8 mouse cellular contexts compared by ENCODE assay signal in the genomic region with DNA sequence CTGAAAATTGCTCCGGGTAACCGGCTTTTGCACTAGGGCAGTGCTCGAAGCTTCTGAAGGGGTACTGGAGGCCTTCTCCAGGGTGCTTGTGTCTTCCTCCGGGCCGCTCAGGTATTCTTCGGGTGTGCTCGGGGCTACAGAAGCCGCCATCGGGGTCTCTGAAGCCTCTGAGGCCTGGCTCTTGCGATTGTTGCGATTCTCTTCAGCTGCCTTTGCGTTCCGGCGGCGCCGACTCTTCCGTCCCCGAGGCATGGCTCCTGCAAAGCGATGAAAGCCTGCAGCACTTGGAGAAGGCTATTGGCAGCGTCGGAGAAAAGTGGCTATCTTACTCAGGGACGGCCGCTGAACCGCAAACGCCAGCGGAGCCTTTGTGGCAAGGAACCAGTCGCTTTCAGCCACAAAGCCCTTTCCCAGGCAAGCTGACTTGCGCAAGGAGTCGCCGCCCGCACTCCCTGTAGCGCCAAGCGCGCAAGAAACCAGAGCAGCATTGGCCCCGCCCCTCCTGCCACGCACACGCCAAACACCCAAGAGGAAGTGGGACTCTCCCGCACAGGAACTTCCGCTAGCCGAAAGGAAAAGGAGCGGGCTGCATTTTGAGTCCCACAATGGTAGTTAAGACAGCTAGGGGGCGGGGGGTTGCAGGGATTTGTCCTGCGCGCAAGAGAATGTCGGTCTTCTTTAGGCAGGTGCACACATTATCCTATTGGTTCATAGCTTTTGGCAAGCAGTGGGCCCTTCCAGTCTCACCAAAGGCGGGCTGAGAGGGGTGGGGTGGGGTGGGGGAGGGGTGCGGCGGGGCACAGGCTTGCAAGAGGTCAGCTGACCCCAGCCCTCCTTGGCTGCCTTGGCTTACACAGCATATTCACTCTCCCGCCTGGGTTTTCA. TPM values are rescaled to one million over a fixed set of nuclear protein-coding genes. Genes with fewer than 3 reads are reported as not detected.
DNase-seq lines count a peak whose midpoint lies in the region; ATAC-seq and TF ChIP-seq lines count a peak whose summit lies in the region.

Mageh1 (minus strand) TSS at position 489 of the 885 bp plus-strand sequence.

- intact Hi-C loops in heart, postnatal 36 days (cut with DNase I): no loop called here

- no peak within 1 kb of the TSS; the same call in 1 of the 2 replicates for H3K27ac ChIP-seq in liver, embryonic 16.5 days (ENCODE audit: low read length)
- peak within 1 kb of the TSS; percentile 89 for H3K27ac ChIP-seq in neural tube, embryonic 15.5 days (replicated peaks)

- peak within 1 kb of the TSS; percentile 86 for H3K4me3 ChIP-seq in E14TG2a.4 (replicated peaks; ENCODE audit: low read length)
- peak within 1 kb of the TSS; percentile 37 for H3K4me3 ChIP-seq in liver, embryonic 16.5 days (ENCODE audit: low read depth, low read length)
- H3K4me3 ChIP-seq in neural tube, embryonic 15.5 days (replicated peaks): peak within 1 kb of the TSS; percentile 54

- DNase-seq in cerebellum, adult 18-20 months: peak; percentile 86 to 87
- peak; percentile 80 for DNase-seq in forelimb bud, embryonic 11.5 days (ENCODE audit: low read depth, low spot score)
- peak; percentile 66 to 67 for DNase-seq in heart, postnatal 36 days
- DNase-seq in layer of hippocampus, adult 11-12 months (ENCODE audit: low spot score): peak; percentile 83
- peak; percentile 7 for DNase-seq in thymus, postnatal 0 days (ENCODE audit: low spot score)

- TF ChIP-seq CTCF in E14TG2a.4 (conservative IDR thresholded peaks at IDR 0.05; ENCODE audit: low read length): no peak

- H3K4me1 ChIP-seq in E14TG2a.4 (replicated peaks; ENCODE audit: low read depth, low read length): peaks cover 9% of the 10 kb centered on the region
- no peaks in the 10 kb centered on the region for H3K4me1 ChIP-seq in liver, embryonic 16.5 days (ENCODE audit: control insufficient read depth, low read depth, low read length)
- 0 out of 2 replicates have a peak, but pooled peaks cover 3% of the 10 kb centered on the region for H3K4me1 ChIP-seq in neural tube, embryonic 15.5 days

- peak within 1 kb of the TSS; percentile 34 for H3K4me2 ChIP-seq in liver, embryonic 16.5 days (ENCODE audit: low read depth, low read length)
- H3K4me2 ChIP-seq in neural tube, embryonic 15.5 days: peak within 1 kb of the TSS; percentile 57

- H3K9me3 ChIP-seq in E14TG2a.4 (ENCODE audit: low read length): no peaks in the 10 kb centered on the region
- H3K9me3 ChIP-seq in liver, embryonic 16.5 days (replicated peaks; ENCODE audit: control insufficient read depth, low read length): no peaks in the 10 kb centered on the region
- no peaks in the 10 kb centered on the region for H3K9me3 ChIP-seq in neural tube, embryonic 15.5 days (replicated peaks)

- H3K27me3 ChIP-seq in E14TG2a.4 (ENCODE audit: insufficient read depth, low read length): no peaks in the 10 kb centered on the region
- peaks cover 11% of the 10 kb centered on the region for H3K27me3 ChIP-seq in liver, embryonic 16.5 days (ENCODE audit: control insufficient read depth, insufficient read depth, low read depth, low read length)
- peaks cover 9% of the 10 kb centered on the region; the same call in 1 of the 2 replicates for H3K27me3 ChIP-seq in neural tube, embryonic 15.5 days (replicated peaks)

- WGBS in liver, embryonic 16.5 days (ENCODE audit: insufficient replicate concordance): 18% methylated on average over 47 of the region's 49 CpGs
- 22% methylated on average over 49 of the region's 49 CpGs for WGBS in neural tube, embryonic 15.5 days

- 0 out of 2 replicates have a peak within 1 kb of the TSS, but pooled peaks have one; percentile 24 for H3K9ac ChIP-seq in liver, embryonic 16.5 days (ENCODE audit: low read depth, low read length)
- H3K9ac ChIP-seq in neural tube, embryonic 15.5 days (replicated peaks): peak within 1 kb of the TSS; percentile 68

- peak; percentile 80 for ATAC-seq in liver, embryonic 16.5 days (ENCODE audit: low read depth)
- ATAC-seq in neural tube, embryonic 15.5 days (ENCODE audit: low FRiP score): peak; percentile 97

- H3K36me3 ChIP-seq in E14TG2a.4 (ENCODE audit: insufficient read depth, low read length): no peaks in the 10 kb centered on the region
- H3K36me3 ChIP-seq in liver, embryonic 16.5 days (ENCODE audit: control insufficient read depth, insufficient read depth): no peaks in the 10 kb centered on the region
- no peaks in the 10 kb centered on the region for H3K36me3 ChIP-seq in neural tube, embryonic 15.5 days

RNA-seq across cellular contexts. Expression of gene Mageh1, which starts in this region (rescaled TPM):
- total RNA-seq in heart, postnatal 36 days (2021): 10 to 100 TPM in 1 of 2 experiments, 1 to 10 TPM in 1; 8.9 to 11.0 TPM
- 6.0 and 6.6 TPM in 2 replicates for polyA plus RNA-seq in liver, embryonic 16.5 days (2015; fragmentation: Nextera tagmentation; extraction: Ambion mirVana)
- polyA plus RNA-seq in neural tube, embryonic 15.5 days (2015; fragmentation: Nextera tagmentation; extraction: Ambion mirVana): 103 and 129 TPM in 2 replicates
- 6.4 and 6.6 TPM in 2 replicates for polyA plus RNA-seq in thymus, postnatal 0 days (2015; fragmentation: Nextera tagmentation; extraction: Ambion mirVana)

Comparison
In these comparisons a context has a peak if more than half of its experiments do, and no peak if none do; other contexts are left out.
1. RNA of gene Mageh1 (polyA plus RNA-seq): 103 to 129 TPM in neural tube, embryonic 15.5 days; 6.4 to 6.6 TPM in thymus, postnatal 0 days and 6.0 to 6.6 TPM in liver, embryonic 16.5 days; every median in the first group is over 10 times any median in the second.
2. DNase-seq: peak in every context shown above with its lines; median percentile 86 in cerebellum, adult 18-20 months; 83 in layer of hippocampus, adult 11-12 months; 80 in forelimb bud, embryonic 11.5 days; 66 in heart, postnatal 36 days; 7 in thymus, postnatal 0 days.
3. Peak in every context shown above with its lines, with median percentiles within 50 percentile points of each other: H3K4me3 ChIP-seq.